14 mouse cellular contexts compared by ENCODE assay signal in genomic region chr3:105716353-105717000, GRCm38 (mm10). TPM values are rescaled to one million over a fixed set of nuclear protein-coding genes. Genes with fewer than 3 reads are reported as not detected.
A peak's percentile ranks its signal among the peaks of the same experiment; 100 is the strongest.
DNase-seq lines count a peak whose midpoint lies in the region; ATAC-seq and TF ChIP-seq lines count a peak whose summit lies in the region.
"Had no signal": no experiment of that assay in that cellular context is flagged by ENCODE, and none has a peak within 500 bp of the region (broad histone marks: within the 10 kb centered on the region; RNA-seq: fewer than 3 reads in every experiment).

No protein-coding gene starts in this region.

- TF ChIP-seq CTCF in left cerebral cortex, adult 2 months (IDR thresholded peaks at IDR 0.05): no peak

- H3K36me3 ChIP-seq in limb, embryonic 10.5 days: no peaks in the 10 kb centered on the region
- H3K36me3 ChIP-seq: stomach, embryonic 15.5 days had no signal

- H3K4me3 ChIP-seq in left cerebral cortex, adult 2 months: no peak overlapping the region
- H3K4me3 ChIP-seq in limb, embryonic 10.5 days: no peak overlapping the region
- H3K4me3 ChIP-seq: stomach, embryonic 15.5 days had no signal

- peaks cover 42% of the 10 kb centered on the region for H3K4me1 ChIP-seq in limb, embryonic 10.5 days

- H3K27me3 ChIP-seq in limb, embryonic 10.5 days (ENCODE audit: low read depth, poor library complexity, severe bottlenecking): no peaks in the 10 kb centered on the region
- H3K27me3 ChIP-seq: Patski; stomach, embryonic 15.5 days had no signal

- intact Hi-C loops in left cerebral cortex, adult 2 months (cut with DNase I): loop anchor here (1.0 kb wide), 1 partner anchor 11 kb away; no protein-coding TSS in a partner anchor

- H3K27ac ChIP-seq in left cerebral cortex, adult 2 months: peak overlapping the region; percentile 57
- peak overlapping the region; percentile 42; the same call in 1 of the 2 replicates for H3K27ac ChIP-seq in limb, embryonic 10.5 days
- H3K27ac ChIP-seq: liver, embryonic 14.5 days; stomach, embryonic 15.5 days had no signal

- 58% methylated on average over 18 of the region's 18 CpGs for WGBS in limb, embryonic 10.5 days

- peak; percentile 7; the same call in 1 of the 2 replicates for ATAC-seq in common myeloid progenitor, adult 5-6 weeks (replicated peaks; ENCODE audit: low read depth, poor library complexity, severe bottlenecking)
- ATAC-seq: CD4-positive, CD25-positive, alpha-beta regulatory T cell, adult 4 months; forebrain, postnatal 0 days; Patski had no signal

- DNase-seq in frontal cortex, postnatal 36 days (ENCODE audit: low spot score in 2 of 2): peak; percentile 52 to 57
- DNase-seq in frontal cortex, postnatal 25 days (ENCODE audit: low spot score in 2 of 2): no peak
- peak; percentile 17 to 55 for DNase-seq in left cerebral cortex, adult 2 months (ENCODE audit: extremely low spot score in 1 of 2, low spot score in 2 of 2)
- DNase-seq in left cerebral cortex, adult 11 months (ENCODE audit: low spot score): no peak
- DNase-seq in limb, embryonic 10.5 days (ENCODE audit: low spot score): peak; percentile 33
- DNase-seq in adipocyte (ENCODE audit: low spot score): no peak
- no peak for DNase-seq in thymus, postnatal 14 days
- DNase-seq: forebrain, postnatal 0 days; kidney, adult 2 months had no signal

- H3K9me3 ChIP-seq in limb, embryonic 10.5 days (replicated peaks): no peaks in the 10 kb centered on the region
- H3K9me3 ChIP-seq: stomach, embryonic 15.5 days had no signal

RNA-seq across cellular contexts. Expression of gene Inka2, which starts 12.1 kb away (rescaled TPM):
- total RNA-seq in left cerebral cortex, adult 2 months (2021): 100 to 1,000 TPM; 115 to 118 TPM
- total RNA-seq in common myeloid progenitor, adult 5-6 weeks (2017): 0.55 TPM in 1 of 2 replicates, not detected in the other
- polyA plus RNA-seq in limb, embryonic 10.5 days (2016; fragmentation: Nextera tagmentation; extraction: Ambion mirVana): 0.33 and 0.50 TPM in 2 replicates

RNA-seq across cellular contexts. Expression of gene Ddx20, which starts 29.1 kb away (rescaled TPM):
- total RNA-seq in left cerebral cortex, adult 2 months (2021): 10 to 100 TPM; 11.7 to 12.4 TPM
- total RNA-seq in common myeloid progenitor, adult 5-6 weeks (2017): 42.8 and 61.7 TPM in 2 replicates
- 51.6 and 53.4 TPM in 2 replicates for polyA plus RNA-seq in limb, embryonic 10.5 days (2016; fragmentation: Nextera tagmentation; extraction: Ambion mirVana)

Comparison
In these comparisons a context has a peak if more than half of its experiments do, and no peak if none do; other contexts are left out.
1. DNase-seq: peak in frontal cortex, postnatal 36 days (2 of 2), left cerebral cortex, adult 2 months (2 of 2) and limb, embryonic 10.5 days (single experiment); none in frontal cortex, postnatal 25 days (0 of 2), left cerebral cortex, adult 11 months (single experiment), adipocyte (single experiment) and thymus, postnatal 14 days (single experiment).
2. RNA of gene Inka2, which starts 12.1 kb away (total RNA-seq): 115 to 118 TPM in left cerebral cortex, adult 2 months; 0.55 TPM in common myeloid progenitor, adult 5-6 weeks; every median in the first group is over 10 times any median in the second.